Mouse (Mus musculus) forebrain, embryonic 16.5 days (tissue): ENCODE results near the gene Crebl2. TPM values are rescaled to one million over a fixed set of nuclear protein-coding genes. Genes with fewer than 3 reads are reported as not detected.

Experiments used
- ATAC-seq: fragments of 200-750 bp; cut with Nextera tagmentation; 2 replicates; pipeline ENCODE4 v1.8.0; 2017; ENCODE audit warnings: mild to moderate bottlenecking, moderate library complexity
- H3K27ac ChIP-seq: fragments of 300-500 bp; sonication (generic); 2 replicates; pipeline ENCODE4 v1.5.1; 2014; ENCODE audit warnings: low read length, control low read depth
- H3K27me3 ChIP-seq: fragments of 300-500 bp; sonication (generic); replicated peaks from 2 replicates; pipeline ENCODE4 v1.6.1; 2014; ENCODE audit warnings: low read length; ENCODE audit not compliant: control insufficient read depth, insufficient read depth
- H3K36me3 ChIP-seq: fragments of 300-500 bp; sonication (generic); 2 replicates; pipeline ENCODE4 v1.6.1; 2014; ENCODE audit not compliant: control insufficient read depth, insufficient read depth
- H3K4me1 ChIP-seq: fragments of 300-500 bp; sonication (generic); replicated peaks from 2 replicates; pipeline ENCODE4 v1.6.1; 2014; ENCODE audit warnings: low read length; ENCODE audit not compliant: control insufficient read depth, insufficient read depth
- H3K4me2 ChIP-seq: fragments of 300-500 bp; sonication (generic); 2 replicates; pipeline ENCODE4 v1.6.1; 2014; ENCODE audit warnings: mild to moderate bottlenecking, low read length, control low read depth
- H3K4me3 ChIP-seq: fragments of 300-500 bp; sonication (generic); replicated peaks from 2 replicates; pipeline ENCODE4 v1.5.1; 2014; ENCODE audit warnings: mild to moderate bottlenecking, low read length, control low read depth
- H3K9ac ChIP-seq: fragments of 300-500 bp; sonication (generic); replicated peaks from 2 replicates; pipeline ENCODE4 v1.6.1; 2014; ENCODE audit warnings: low read depth, low read length, control low read depth
- H3K9me3 ChIP-seq: fragments of 300-500 bp; sonication (generic); 2 replicates; pipeline ENCODE4 v1.6.1; 2016; ENCODE audit warnings: low read length; ENCODE audit not compliant: control insufficient read depth
- WGBS: fragments of 180-500 bp; shearing (Covaris S2); extraction: QIAGEN DNeasy Blood & Tissue Kit; methylation state at CpG from one replicate; pipeline ENCODE4 v1.1.7; 2014; 5-methylcytosine and 5-hydroxymethylcytosine counted together
- polyA plus RNA-seq: library from polyadenylated mRNA; unstranded; fragments of >200 nt; fragmentation: Nextera tagmentation; extraction: Ambion mirVana; gene quantifications from 2 replicates; pipeline ENCODE4 v1.2.1, GENCODE M21; 2015

The Crebl2 gene
- polyA plus RNA-seq, 1 experiment from 2014 or later = 4.3 TPM

DNA sequence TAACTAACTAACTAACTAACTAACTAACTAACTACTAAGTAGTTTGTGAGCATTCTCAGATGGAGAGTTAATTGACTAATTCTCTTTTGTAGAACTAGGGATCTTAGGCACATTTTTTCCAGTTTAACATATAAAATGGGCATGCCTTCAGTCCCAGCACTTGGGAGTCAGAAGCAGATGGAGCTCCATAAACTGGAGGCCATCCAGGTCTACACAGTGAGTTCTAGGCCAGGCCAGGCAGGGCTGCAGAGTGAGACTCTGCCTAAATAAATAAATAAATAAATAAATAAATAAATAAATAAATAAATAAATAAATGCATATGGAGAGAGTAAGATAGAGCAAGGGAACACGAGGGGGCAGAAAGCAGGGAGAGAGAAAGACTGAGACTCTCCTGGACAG is 47.9 kb downstream of the Crebl2 start:
- Histone ChIP-seq H3K27ac (no peak overlapping the region), H3K27me3 (no peaks in the 10 kb centered on the region), H3K4me2 (no peak overlapping the region), H3K9me3 (0 out of 2 replicates have a peak, but pooled peaks cover 3% of the 10 kb centered on the region), H3K4me1 (peaks cover 14% of the 10 kb centered on the region), H3K9ac (no peak overlapping the region), H3K4me3 (no peak overlapping the region), H3K36me3 (peaks cover 2% of the 10 kb centered on the region; the same call in 1 of the 2 replicates)
- WGBS = 83% methylated on average over 1 of the region's 1 CpGs
- no peak for ATAC-seq

DNA sequence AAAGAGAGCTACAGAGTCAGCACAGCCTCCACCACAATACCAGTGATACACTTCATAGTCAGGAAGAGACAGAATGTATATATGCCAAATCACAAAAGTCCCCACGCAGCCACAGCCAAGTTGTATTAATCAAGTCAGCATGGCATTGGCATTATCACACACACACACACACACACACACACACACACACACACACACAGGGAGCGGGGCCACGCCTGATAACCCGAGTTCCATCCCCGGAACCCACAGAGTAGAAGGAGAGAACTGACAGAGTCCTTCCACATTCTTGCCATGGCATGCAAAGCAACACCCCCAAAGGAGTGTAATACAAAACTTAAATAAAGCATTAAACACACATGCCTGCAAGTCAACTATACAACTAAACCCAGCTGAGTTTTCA is 49.6 kb downstream of the Crebl2 start:
- WGBS = 86% methylated on average over 5 of the region's 5 CpGs
- Histone ChIP-seq H3K4me2 (no peak overlapping the region), H3K9ac (no peak overlapping the region), H3K27ac (no peak overlapping the region), H3K9me3 (no peaks in the 10 kb centered on the region), H3K4me3 (no peak overlapping the region), H3K36me3 (peaks cover 2% of the 10 kb centered on the region; the same call in 1 of the 2 replicates), H3K4me1 (peaks cover 20% of the 10 kb centered on the region), H3K27me3 (no peaks in the 10 kb centered on the region)
- ATAC-seq = no peak

DNA sequence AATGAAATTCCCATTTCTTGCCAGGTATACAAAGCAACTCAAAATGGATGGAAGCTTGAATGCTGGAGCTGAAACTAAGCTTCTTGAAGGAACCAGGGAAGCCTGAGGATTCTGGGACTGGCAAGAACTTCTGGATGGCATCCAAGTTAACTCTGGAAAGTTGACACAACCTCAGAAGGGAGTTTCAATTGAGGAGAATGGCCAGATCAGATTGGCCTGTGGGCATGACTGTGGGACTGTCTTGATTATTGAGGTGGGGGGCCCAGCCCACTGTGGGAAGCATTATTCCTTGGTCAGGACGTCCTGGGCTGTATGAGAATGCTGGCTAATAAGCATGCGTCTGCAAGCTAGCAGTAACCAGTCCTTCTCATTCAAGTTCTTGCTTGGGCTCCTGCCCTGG is 50.1 kb downstream of the Crebl2 start:
- Histone ChIP-seq H3K9me3 (no peaks in the 10 kb centered on the region), H3K4me2 (no peak overlapping the region), H3K4me1 (peaks cover 25% of the 10 kb centered on the region), H3K4me3 (no peak overlapping the region), H3K9ac (no peak overlapping the region), H3K36me3 (peaks cover 2% of the 10 kb centered on the region; the same call in 1 of the 2 replicates), H3K27me3 (no peaks in the 10 kb centered on the region), H3K27ac (no peak overlapping the region)
- 17% methylated on average over 2 of the region's 2 CpGs for WGBS
- ATAC-seq = peak; percentile 38; the same call in 1 of the 2 replicates

DNA sequence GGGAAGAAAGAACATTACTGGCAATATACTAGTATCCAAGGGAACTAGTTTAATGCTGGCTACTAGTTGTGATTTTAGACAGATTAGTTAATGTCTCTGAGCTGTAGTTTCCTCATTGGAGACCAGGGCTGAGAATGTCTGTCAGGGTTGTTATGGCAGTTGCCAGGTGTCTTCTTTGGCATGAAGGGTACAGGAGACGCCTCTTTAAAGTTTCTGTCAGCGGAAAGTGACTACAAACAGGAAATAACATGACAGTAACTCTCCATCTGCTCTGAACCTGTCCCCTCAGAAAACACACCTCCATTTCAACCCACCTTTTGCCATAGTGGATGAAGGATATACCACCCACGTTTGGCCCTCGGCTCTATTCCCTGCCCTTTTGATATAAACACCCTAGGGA is 53.7 kb downstream of the Crebl2 start:
- Histone ChIP-seq H3K36me3 (no peaks in the 10 kb centered on the region), H3K27me3 (no peaks in the 10 kb centered on the region), H3K4me1 (peaks cover 46% of the 10 kb centered on the region), H3K27ac (no peak overlapping the region), H3K9me3 (no peaks in the 10 kb centered on the region), H3K9ac (no peak overlapping the region), H3K4me2 (no peak overlapping the region), H3K4me3 (no peak overlapping the region)
- 78% methylated on average over 4 of the region's 4 CpGs for WGBS
- ATAC-seq = no peak

DNA sequence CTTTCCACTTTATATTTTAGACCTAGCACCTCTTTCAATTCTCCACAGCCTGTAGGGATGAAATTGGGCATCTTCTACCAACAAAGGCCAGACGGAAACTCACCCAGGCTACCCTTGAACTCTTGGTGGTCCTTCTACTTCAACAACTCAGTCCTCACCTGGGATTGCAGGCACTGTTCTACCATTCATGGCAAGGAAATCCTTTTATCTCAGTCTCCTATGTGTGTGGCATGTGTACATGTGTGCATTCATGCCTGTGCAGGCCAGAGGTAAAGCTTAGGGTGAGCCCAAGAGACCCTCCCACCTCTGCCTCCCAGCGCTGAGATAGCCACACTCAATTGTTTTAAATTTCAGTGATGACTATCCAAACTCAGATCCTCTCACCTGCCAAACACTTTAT is 55.6 kb downstream of the Crebl2 start:
- no peak overlapping the region for H3K9ac ChIP-seq

DNA sequence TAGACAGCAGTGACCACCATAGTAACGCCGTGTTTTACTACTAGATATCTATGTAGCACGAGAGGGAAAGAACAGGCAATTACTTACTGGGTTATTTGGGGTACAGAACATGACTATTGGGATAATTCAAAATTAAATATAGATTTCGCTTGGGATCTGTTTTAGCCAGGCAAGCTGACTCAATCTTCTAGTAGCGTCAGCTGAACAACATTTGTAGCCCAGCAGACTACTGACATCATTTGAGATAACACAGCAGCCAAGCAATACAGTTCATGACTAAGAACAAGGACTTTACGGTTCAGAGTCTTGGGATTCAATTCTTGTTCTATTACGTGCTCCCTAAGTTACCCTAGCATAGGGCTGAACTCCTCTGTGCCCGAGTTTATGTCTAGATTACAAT is 56.5 kb downstream of the Crebl2 start:
- Histone ChIP-seq H3K27ac (peak overlapping the region; percentile 91), H3K4me1 (peaks cover 41% of the 10 kb centered on the region), H3K27me3 (no peaks in the 10 kb centered on the region), H3K9me3 (no peaks in the 10 kb centered on the region), H3K9ac (peak overlapping the region; percentile 74), H3K36me3 (no peaks in the 10 kb centered on the region), H3K4me2 (peak overlapping the region; percentile 59), H3K4me3 (peak overlapping the region; percentile 62)
- ATAC-seq = no peak
- WGBS = 66% methylated on average over 8 of the region's 8 CpGs

More for the DNA sequence above, 55.6 kb downstream of the Crebl2 start:
- Histone ChIP-seq H3K9me3 (no peaks in the 10 kb centered on the region), H3K4me2 (peak overlapping the region; percentile 59), H3K4me3 (no peak overlapping the region), H3K4me1 (peaks cover 47% of the 10 kb centered on the region), H3K36me3 (no peaks in the 10 kb centered on the region), H3K27ac (no peak overlapping the region), H3K27me3 (no peaks in the 10 kb centered on the region)
- 93% methylated on average over 2 of the region's 2 CpGs for WGBS
- no peak for ATAC-seq

DNA sequence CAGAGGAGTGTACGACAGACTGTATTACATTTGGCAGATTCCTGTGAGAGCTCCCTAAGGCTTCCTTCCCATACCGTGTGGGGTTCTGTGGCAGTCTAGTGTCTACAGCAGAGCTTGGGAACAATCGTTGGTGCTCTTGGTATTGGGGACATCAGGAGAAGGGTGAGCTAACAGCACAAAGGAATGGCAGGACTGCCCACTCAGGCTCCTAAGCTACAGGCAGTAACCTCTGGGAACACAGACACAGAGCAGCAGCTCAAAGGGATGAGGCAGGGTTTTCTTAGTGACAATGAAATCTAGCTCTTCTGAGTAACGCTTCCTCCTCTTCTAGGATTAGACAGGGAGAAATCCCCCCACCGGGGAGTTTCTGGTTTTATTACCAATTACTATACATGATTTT is 57.1 kb downstream of the Crebl2 start:
- Histone ChIP-seq H3K36me3 (no peaks in the 10 kb centered on the region), H3K4me3 (peak overlapping the region; percentile 62), H3K4me2 (peak overlapping the region; percentile 59), H3K4me1 (peaks cover 41% of the 10 kb centered on the region), H3K27ac (peak overlapping the region; percentile 91), H3K9ac (peak overlapping the region; percentile 74), H3K27me3 (no peaks in the 10 kb centered on the region), H3K9me3 (no peaks in the 10 kb centered on the region)
- WGBS = 7% methylated on average over 5 of the region's 5 CpGs
- peak; percentile 31 for ATAC-seq

DNA sequence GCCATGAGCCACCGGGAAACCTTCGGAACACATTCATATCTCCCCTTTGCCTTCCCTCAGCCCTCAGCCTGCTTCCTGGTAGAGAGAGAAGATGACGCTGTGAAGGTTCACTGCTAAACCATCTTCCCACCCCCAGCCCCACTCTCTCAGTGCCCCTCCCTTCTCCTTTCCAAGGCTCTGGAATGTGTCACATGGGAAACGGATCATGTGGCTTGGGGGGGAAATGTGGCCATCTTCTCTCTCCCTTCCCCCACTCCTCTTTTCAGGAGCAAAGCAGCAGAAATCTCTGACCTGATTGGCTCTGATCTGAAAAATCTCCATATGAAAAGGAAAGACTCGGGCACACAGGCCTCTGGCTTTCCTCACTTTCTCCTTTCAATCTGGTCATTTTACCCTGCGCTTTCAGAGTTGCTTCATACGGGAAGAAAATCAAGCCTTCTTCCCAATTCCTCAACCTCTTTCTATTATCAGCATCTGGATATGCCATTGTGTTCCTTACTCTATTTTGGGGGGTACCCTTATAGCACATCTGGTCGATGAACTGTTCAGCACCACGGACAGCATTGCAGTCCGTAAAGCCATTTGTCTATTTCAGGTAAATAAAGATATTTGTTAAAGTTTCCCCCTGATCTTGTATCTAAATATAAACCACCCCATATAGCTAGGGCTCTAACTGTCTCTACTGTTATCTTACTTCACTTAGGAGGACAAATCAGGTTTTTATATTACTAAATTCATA is 57.9 kb downstream of the Crebl2 start:
- H3K27me3 ChIP-seq = no peaks in the 10 kb centered on the region
- peak overlapping the region; percentile 59 for H3K4me2 ChIP-seq
- peak overlapping the region; percentile 74 for H3K9ac ChIP-seq
- no peaks in the 10 kb centered on the region for H3K36me3 ChIP-seq
- peak overlapping the region; percentile 62 for H3K4me3 ChIP-seq
- no peaks in the 10 kb centered on the region for H3K9me3 ChIP-seq
- ATAC-seq = peak; percentile 91
- H3K27ac ChIP-seq = peak overlapping the region; percentile 94
- peaks cover 41% of the 10 kb centered on the region for H3K4me1 ChIP-seq
- WGBS = 0% methylated on average over 10 of the region's 10 CpGs

DNA sequence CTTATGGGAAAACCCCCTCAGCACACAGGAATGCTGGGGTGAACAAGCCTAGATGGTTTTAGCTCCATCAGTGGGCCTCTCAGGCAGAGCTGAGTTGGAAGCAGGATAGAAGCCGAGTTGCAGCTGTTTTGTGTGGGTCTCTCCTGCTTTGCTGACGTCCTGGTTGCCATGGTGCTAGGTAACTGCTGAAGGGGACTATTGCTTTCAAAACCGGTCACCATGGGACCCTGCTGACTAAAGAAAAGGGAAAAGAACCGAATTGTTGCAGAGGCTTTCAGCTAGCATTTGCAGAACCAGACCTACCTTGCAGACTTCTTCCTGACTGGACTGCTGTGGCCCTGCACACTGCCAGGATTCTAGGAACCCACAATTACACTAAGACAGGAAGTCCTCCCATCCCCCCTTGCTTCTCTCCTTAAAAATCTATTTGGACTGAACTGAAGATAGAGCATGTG is 58.6 kb downstream of the Crebl2 start:
- H3K4me1 ChIP-seq = peaks cover 41% of the 10 kb centered on the region
- 0 out of 2 replicates have a peak overlapping the region, but pooled peaks have one; percentile 14 for H3K4me3 ChIP-seq
- H3K4me2 ChIP-seq = peak overlapping the region; percentile 59
- no peaks in the 10 kb centered on the region for H3K27me3 ChIP-seq
- no peaks in the 10 kb centered on the region for H3K9me3 ChIP-seq
- H3K36me3 ChIP-seq = no peaks in the 10 kb centered on the region
- peak; percentile 73 for ATAC-seq
- H3K9ac ChIP-seq = 0 out of 2 replicates have a peak overlapping the region, but pooled peaks have one; percentile 38
- 1% methylated on average over 4 of the region's 4 CpGs for WGBS
- H3K27ac ChIP-seq = peak overlapping the region; percentile 94
